Mouse (Mus musculus) spleen, adult 12 weeks (tissue): Measurements from ENCODE around the gene Cnksr1.
"Not testable (repeated sequence)": the region's sequence is repeated elsewhere in the genome, so short reads cannot be mapped to it uniquely, and the experiment has no call there.

Source experiments
- DNase-seq: peaks from one replicate; pipeline ENCODE4 v3.0.0; 2022; ENCODE audit warnings: low spot score

Cnksr1 gene

DNA sequence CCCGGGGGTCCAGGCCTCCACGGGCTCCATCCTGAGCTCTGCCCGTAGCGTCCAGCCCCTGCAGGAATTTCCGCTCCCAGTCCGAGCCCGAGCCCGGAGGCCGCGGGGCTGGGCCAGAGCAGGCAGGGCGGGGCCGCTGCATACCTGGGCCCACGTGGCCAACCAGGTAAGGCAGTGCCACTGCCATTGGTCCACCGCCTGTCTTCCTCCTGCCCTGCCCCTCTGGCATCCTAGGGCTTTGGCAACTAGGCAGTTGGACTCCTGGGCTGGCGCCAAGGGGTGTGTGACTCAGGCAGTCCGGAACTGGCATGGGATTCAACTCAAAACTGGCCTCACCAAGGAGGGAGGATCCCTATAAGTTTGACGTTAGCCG is at the start of gene Cnksr1:
Cnksr1 (minus strand) TSS at position 121 of the 373 bp plus-strand sequence.
- DNase-seq, result no peak

DNA sequence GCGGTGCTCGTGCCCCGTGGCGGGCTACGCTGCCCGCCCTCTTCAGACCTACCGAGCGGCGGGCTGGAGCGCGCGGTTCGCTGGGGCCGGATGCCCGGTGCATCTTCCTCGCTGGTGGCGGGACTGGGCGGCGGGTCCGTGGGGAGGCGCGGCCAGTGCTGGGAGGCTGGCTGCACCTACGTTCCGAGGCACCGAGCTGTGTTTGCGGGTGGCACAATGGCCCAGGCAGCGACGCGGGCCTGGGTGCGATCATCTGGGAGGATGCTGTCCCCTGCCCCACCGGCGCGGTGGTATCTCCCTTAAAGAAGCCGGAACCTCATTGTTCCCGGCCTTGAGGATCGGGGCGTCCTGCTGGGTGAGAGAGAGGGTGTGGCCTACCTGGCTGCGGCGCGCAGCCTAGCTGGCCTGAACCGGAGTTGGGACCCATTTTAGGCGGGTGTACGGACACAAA is 49.4 kb upstream of the Cnksr1 start, which contains the start of gene Pdik1l:
Pdik1l (minus strand) TSS at position 321 of the 451 bp plus-strand sequence.
- DNase-seq, result peak; percentile 72

DNA sequence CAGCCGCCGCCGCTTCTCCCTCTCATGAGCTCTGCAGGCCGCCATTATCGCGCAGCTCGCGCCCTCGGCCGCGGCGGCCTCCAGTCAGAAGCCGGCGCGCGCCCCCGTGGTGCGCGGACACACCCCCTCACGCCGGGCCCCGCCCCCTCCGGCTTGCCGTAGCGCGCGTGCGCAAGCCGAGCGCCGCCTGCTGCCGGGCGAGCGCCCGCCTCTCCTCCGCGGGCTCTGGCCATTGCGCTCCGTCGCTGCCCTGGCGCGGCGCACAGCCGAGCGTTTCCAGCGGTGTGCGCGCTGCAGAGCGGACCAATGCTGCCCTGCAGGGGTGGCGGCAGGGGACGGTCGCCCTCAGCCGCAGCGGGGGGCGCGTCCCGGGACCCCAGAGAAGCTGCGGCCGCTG is 49.0 kb upstream of the Cnksr1 start:
- peak; percentile 98 for DNase-seq

DNA sequence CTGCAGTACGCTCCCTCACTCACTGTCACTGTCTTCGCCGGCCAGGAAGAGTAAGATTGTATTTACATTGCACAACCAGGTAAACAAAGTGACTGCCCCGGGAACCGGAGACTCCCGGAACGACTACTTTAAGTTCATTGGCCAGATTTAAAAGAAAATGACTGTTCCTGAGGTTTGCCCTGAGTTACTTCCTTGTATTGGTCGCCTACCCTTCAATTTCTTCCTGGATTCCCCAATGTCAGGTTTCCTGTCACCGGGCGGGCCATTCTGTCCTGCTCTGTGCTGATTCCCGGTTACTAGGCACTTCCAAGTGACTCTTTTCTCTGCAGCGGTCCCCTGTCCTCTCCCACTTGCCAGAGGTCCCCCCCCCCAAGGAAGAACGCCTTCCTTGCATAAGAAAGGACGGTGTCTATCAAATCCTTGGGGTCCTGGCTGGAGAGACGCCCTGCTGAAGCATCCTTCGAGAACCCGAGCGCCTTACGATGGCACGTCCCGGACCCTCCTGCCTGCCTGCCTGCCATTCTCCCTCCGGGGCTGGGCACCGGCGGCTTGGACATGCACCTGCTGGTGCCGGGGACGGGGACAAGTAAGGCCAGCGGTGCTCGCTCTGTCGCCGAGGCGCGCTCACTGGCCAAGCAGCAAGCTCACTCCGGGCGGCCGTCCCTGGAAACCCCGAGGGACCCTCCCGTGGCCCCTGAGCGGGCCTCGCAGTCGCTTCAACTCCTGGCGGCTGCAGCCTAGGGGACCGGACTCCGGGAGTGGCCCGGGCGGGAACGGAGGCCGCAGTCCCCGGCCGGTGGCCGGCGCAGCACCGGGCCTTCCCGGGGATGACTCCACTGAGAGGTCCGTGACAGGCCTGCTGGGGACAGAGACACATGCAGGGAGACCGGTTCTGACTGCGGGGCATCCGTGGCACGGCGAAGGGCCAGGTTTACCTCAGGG is 48.3 kb upstream of the Cnksr1 start:
- no peak for DNase-seq

DNA sequence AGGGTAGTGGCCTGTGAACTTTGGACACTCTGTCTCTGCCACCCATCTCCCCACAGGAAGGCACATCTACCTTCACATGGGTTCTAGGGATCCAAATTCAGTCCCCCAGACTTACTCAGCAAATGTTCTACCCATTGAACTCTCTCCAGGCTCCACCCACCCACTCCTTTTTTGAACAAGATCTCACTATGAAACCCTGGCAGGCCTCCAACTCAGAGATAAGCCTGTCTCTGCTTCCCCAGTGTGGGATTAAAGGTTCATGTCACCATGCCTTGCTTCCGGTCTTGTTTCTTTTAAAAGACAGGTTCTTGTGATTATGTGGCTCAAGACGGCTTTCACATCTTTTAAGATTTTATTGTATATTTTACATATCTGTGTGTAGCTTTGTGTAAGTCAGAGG is 46.7 kb upstream of the Cnksr1 start:
- DNase-seq, result peak; percentile 64

DNA sequence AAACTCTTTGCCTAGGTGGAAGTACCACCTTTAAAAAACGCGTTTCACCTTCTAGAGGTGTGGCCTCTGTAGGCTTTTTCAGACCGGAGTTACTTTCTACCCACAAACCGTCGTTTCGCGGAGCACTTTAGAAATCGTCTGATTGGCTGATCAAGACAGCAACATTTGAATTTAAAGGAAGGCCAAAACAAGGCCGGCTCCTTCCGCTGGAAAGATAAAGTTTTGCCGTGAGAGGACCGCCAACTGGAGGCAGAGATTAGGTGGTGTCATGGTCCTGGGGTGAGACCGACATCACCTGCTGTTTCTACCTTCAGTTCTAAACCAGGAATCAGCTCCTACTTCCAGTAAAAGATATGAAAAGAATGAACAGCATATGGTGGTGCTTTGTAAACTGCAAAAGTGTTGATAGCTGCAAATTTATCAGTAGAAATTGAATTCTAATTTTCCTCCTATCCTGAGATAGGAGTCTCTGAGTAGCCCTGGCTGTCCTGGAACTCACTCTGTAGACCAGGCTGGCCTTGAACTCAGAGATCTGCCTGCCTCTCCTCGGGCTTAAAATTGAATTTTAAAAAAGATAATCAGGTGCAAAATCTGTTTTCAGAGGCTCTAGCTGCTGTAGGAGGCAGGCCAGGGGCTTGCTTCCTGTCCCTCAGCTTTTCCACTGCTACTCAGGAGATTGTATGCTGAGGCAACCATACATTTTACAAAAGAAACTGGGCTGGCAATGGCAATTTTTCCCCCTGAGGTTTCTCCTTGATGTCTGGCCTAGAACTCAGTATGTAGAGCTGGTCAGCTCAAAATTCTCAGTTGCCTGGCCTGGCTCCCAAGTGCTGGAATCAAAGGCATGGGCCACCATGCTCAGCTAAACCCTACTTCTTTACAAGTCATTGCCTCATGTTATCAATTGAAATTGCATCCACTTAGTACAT is 35.5 kb upstream of the Cnksr1 start:
- DNase-seq, result no peak

DNA sequence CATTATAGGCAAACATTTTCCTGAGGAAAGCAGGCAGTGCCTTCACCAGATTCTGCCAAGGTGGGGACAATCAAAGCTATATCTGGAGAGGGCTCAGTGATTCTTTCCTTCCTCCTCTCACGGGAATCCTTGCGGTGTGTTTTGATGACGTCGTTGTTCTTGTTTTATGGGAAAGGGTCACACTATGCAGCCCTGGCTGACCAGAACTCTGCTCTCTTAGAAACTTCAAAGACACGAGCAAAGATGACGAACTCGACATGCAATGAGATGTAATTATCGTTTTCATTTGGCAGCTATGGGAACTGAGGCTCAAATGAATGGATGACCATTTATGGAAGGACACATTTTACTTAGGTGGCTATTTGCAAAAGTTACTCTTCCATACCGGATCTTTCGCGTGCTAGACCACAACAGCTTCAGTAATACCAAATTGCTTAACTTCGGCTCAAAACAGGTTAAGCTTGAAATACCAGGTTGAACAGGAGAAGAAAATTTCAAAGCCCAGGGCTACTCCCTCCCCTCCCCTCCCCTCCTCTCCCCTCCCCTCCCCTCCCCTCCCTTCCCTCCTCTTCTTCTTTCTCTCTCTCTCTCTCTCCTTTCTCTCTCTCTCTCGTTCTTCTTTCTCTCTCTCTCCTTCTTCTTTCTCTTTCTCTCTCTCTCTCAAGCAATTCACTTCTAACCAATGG is 34.7 kb upstream of the Cnksr1 start:
- no peak for DNase-seq

DNA sequence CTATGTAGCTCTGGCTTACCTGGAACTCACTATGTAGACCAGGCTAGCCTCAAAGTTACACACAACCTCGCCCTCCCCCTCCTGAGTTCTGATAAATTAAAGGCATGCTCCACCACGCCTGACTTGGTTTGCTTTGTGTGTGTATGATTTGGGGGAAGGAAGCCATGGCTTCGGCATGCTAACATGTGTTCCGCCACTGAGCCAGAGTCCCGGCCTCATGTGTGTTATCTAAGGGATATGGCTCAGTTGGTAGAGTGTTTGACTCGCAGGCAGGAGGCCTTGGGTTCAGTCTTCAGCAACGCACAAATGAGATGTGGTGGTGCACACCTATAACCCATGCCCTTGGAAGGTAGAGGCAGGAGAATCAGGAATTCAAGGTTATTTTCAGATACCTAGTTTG is 33.8 kb upstream of the Cnksr1 start:
- no peak for DNase-seq

DNA sequence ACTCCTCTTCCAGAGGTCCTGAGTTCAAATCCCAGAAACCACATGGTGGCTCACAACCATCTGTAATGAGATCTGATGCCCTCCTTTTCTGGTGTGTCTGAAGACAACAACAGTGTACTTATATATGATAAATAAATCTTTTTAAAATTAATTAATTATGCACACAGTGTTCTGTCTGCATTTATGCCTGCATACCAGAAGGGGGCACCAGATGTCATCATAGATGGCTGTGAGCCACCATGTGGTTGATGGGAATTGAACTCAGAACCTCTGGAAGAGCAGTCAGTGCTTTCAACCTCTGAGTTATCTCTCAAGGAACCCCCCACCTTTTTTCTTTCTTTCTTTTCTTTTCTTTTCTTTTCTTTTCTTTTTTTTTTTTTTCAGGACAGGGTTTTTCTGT is 31.4 kb upstream of the Cnksr1 start:
- DNase-seq, result not testable (repeated sequence)

DNA sequence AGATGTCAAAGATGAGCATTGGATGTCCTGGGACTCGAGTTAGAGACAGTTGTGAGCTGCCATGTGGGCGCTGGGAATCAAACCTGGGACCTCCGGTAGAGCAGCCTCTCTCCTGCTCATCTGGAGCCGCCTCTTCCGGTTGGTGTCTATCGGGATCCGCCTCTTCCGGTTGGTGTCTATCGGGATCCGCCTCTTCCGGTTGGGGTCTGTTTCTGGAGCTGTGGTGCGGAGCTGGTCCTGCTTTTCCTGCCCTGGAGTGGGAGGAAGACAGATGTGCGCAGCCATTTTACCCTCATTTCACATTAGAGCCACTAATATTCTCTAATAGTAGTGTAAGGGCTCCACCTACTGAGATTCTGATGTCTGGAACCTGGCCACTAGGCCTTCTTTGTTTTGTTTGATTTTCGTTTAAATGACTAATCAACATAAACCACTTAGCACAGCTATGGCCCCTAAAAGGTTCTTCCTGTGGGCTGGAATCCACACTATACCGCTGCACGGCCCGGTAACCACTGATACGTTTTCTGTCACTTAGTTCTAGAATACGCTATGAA is 30.0 kb upstream of the Cnksr1 start:
- no peak for DNase-seq

DNA sequence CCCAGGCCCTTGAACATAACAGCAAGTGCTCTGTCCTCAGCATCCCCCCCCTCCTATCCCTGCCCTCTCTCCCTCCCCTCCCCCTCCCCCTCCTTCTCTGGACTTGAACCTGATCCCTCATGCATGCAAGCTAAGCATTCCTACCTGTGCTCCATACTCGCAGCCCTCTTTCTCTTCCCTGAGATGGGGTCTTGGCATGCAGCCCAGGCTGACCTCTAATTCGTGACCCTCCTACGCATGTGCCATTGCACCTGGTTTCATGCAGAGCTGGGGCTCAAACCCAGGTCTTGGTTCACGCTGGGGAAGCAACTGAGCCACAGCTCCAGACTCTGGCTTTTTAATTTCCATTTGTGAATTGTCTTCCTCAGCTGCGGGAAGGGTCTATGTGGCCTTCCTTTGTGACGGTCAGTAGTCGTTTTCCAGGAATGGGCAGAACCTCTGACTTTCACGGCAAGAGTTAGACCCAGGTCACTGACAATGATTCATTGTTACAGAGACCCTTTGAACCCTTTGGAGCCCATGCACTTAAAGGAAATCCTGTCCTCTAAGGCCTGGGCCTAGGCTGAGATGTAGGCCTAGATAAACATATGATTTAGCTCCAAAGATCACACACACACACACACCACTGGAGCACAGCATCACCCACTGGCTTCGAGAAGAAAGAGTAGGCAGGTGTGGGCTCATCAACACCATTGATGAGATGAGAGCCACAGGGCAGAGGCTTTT is 27.8 kb upstream of the Cnksr1 start:
- no peak for DNase-seq

DNA sequence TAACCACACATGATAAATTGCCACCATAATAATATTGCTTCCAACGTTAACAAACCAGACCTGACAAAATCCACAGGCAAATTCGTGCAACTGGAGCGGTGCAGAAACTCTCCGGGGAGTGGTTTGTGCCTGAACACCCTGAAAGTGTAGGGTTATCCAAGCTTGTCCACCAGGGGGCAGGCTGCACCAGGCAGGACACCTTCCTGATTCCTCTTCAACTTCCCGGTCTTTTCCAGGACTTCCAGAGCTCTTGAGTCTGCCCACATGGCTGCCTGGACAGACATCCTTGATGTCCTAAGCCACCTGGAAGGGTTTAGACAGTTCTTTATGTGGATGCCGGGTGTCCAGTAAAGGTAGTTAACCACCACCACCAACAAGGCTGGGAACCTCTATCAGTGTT is 25.0 kb upstream of the Cnksr1 start:
- DNase-seq, result no peak

DNA sequence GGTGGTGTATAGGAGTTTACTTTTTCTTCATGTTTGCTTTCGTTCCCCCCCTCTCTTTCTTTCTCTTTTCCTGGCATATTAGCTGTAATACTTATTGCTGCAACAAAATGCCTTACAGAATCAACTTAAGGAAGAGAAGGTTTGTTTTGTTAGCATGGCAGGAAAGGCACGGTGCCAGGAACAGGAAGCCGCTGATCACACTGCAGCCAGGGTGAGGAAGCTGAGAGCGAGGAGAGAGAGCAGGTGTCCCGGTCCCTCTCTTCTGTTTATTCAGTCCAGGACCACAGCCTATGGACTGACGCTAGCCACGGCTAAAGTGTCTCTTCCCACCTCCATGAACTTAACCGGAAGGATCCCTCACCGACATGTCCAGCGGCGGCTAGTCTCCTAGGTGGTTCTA is 20.2 kb upstream of the Cnksr1 start:
- DNase-seq, result no peak

DNA sequence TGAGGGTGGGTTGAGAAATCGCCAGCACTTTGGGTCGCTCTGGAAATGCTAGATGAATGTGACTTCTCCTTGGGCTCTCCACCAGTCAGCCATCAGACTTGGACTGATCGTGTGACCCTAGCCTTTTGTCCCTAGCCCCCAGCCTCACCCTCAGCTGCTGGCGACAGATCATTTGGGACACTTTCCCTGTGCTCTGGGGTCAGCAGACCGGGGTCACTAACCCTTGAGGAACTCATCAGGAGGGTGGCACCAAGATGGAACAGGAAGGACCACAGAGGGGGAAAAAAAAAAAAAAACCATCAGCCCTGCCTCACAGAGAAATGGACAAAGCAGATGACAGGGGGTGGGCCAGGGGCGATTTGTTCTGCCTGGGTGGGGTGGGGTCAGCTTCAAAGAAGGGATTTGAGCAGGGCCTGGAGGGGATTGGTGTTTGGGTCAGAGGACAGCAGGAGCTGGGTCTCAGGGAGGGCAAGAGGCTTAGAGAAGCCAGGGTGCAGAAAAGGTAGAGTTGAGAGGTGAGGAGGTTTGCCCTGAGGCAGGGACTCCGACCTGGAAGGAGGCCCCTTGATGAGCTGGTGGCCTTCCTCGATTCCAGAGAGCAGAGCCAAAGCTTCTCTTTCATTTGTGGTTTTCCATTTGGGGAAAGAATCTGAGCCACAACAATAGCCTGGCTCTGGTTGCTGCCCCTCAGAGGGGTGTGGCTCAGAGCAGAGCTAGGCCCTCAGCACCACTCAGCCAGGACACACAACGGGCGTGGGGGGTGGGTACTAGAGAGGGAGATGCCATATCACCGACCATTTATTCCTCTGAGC is 19.2 kb upstream of the Cnksr1 start:
- no peak for DNase-seq

DNA sequence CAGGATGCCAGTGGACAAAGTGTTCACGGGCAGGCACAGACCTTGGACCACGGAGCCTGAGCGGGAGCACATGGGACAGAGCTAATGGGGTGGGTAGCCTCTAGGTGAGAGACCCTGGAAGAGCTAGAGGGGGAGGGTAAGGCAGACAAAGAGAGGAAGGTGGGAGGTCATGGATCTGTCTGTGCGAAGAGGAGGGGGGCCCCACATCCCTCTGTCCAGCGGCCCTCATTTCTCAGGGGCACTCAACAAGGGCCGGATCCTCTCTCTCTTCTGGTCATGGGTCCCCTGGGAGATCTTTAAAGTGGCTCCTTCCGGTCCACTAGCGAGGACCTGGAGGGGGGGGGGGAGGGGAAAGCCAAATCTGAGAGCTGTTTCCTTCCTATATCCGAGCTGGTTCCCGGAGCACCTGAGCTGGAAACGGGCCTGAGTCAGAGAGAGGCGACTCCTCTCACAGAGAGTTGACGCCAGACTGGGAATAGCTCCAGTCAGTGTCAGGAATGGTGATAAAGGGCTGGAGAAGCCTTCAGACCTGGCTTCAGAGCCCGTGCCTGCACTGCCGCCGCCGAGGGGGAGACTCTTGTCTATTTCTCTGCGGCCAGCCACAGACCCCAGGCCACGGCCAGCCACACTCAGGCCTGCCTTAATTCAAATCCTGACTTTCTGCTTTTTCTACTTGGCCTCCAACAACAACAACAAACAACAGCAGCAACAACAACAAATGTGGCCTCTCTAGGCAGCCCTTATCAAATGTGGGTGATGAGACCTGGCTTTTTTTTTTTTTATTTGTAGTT is 18.4 kb upstream of the Cnksr1 start:
- no peak for DNase-seq

DNA sequence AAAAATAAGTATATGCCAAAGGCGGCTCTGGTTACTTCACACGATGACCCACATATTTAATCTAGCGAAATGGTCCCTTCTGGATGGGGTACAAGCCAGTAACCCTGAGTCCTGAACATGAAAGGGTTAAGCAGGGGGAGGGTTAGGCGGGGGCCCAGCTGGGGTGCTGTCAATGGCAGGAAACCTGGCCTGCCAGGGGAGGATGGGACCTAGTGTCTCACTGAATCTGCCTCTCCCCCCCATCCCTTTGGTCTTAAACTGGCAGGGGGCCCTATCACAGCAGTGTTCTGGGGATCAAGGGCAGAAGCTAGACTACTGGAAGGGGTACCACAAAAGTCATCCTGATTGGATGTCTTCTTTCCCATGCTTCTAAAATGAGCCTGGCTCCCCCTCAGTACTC is 17.7 kb upstream of the Cnksr1 start:
- no peak for DNase-seq

DNA sequence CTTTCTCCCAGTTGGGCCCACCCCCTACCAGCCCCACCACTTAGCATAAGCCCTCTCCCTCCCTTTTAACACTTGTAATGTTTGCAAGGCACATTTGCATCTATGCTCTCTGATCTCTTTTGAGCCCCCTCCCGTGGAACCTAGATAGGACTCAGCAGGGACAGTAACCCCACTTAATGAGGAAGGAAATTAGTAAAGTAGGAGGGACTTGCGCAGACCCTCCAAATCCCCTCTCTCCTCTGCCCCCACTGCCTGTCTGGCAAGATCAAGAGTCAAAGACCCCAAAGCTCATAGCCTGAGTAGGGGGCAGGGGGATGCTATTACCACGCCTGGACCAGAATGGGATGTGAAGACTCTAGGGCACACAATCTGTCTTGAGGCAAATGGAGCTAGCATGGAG is 16.6 kb upstream of the Cnksr1 start:
- no peak for DNase-seq

DNA sequence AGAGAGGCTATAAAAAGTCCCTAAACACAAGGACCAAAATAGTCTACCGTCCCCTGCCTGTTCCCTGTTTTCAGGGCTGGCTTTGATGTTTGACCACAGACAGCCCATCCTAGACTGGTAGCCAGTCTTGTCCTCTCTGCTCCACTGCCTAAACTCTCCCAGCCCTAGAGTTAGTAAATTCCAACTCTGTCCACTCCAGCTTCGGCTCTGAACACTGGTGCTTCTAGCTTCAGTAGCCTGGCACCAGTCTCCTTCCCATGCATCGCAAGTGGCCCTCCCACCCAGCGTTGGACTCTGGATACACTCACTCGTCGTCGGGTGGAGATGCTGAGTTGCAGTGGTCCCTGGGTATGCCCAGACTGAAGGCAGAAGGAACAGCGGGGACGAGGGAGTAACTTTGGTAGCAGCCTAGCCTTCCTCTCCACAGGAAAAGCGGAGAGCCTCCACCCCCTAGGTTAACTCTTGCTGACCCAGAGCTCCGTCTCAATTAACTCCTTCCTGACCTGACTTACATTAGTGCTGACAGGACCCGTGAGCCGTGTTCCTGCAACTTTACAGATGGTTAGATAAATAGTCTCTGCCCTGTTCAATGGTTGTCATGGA is 15.6 kb upstream of the Cnksr1 start, which contains the start of gene Grrp1:
Grrp1 (minus strand) TSS at position 385 of the 603 bp plus-strand sequence.
- DNase-seq, result no peak
